Mouse (Mus musculus): ENCODE data around the gene Col26a1. TPM values are rescaled to one million over a fixed set of nuclear protein-coding genes. Genes with fewer than 3 reads are reported as not detected.

Gene Col26a1
- total RNA-seq, 2 experiments from 2014 or later = 2.7 to 3.3 TPM

GRCm38 (mm10) chr5:136704151-136704550 lies 178.9 kb downstream of the Col26a1 start:
- no peak overlapping the region for H3K4me3 ChIP-seq
- DNase-seq (ENCODE audit: low spot score in 2 of 2) = no peak
- no peak overlapping the region for H3K27ac ChIP-seq
- TF ChIP-seq CTCF (conservative IDR thresholded peaks at IDR 0.05) = no peak

GRCm38 (mm10) chr5:136703751-136704150 lies 179.3 kb downstream of the Col26a1 start:
- no peak overlapping the region for H3K4me3 ChIP-seq
- peak in 1 of 2 experiments; percentile 77 for DNase-seq (ENCODE audit: low spot score in 2 of 2)
- TF ChIP-seq CTCF (conservative IDR thresholded peaks at IDR 0.05) = peak; percentile 96
- no peak overlapping the region for H3K27ac ChIP-seq

GRCm38 (mm10) chr5:136702159-136702725 lies 180.8 kb downstream of the Col26a1 start:
- no peak for TF ChIP-seq CTCF (conservative IDR thresholded peaks at IDR 0.05)
- no peak for DNase-seq (ENCODE audit: low spot score in 2 of 2)
- H3K4me3 ChIP-seq = no peak overlapping the region
- H3K27ac ChIP-seq = no peak overlapping the region

GRCm38 (mm10) chr5:136697618-136698017 lies 185.4 kb downstream of the Col26a1 start:
- DNase-seq (ENCODE audit: low spot score in 2 of 2) = no peak
- Histone ChIP-seq H3K4me3 (no peak overlapping the region), H3K27ac (no peak overlapping the region)
- no peak for TF ChIP-seq CTCF (conservative IDR thresholded peaks at IDR 0.05)

DNA sequence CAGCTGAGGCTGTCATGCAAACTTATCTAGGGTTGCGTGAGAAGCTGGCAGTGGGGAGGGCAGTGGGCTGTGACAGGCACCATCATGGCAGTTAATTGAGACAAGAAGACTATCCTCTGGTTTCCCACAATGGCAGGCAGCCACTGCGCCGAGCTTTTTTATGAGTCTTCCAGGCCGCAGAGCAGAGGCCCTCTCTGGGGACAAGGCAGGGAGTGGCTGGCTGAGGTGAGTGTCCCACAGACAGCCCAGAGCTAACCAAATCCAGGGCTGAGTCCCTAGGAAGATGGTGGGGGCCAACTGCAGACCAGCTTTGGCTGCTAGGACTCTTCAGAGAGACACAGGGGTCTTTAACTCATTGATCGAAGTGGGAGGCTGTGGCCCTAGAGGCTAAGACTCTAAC lies 186.5 kb downstream of the Col26a1 start:
- no peak overlapping the region for H3K4me3 ChIP-seq
- no peak for DNase-seq (ENCODE audit: low spot score in 2 of 2)
- no peak overlapping the region for H3K27ac ChIP-seq
- no peak for TF ChIP-seq CTCF (conservative IDR thresholded peaks at IDR 0.05)

- Histone ChIP-seq H3K27ac (no peak overlapping the region), H3K4me3 (no peak overlapping the region)
- DNase-seq (ENCODE audit: low spot score in 2 of 2) = no peak
- no peak for TF ChIP-seq CTCF (conservative IDR thresholded peaks at IDR 0.05)
These were observed 188.0 kb downstream of the Col26a1 start for GRCm38 (mm10) chr5:136694976-136695375.

- no peak for TF ChIP-seq CTCF (conservative IDR thresholded peaks at IDR 0.05)
- H3K4me3 ChIP-seq = no peak overlapping the region
- DNase-seq (ENCODE audit: low spot score in 2 of 2) = no peak
- no peak overlapping the region for H3K27ac ChIP-seq
These were observed 189.6 kb downstream of the Col26a1 start for GRCm38 (mm10) chr5:136693418-136693817.

DNA sequence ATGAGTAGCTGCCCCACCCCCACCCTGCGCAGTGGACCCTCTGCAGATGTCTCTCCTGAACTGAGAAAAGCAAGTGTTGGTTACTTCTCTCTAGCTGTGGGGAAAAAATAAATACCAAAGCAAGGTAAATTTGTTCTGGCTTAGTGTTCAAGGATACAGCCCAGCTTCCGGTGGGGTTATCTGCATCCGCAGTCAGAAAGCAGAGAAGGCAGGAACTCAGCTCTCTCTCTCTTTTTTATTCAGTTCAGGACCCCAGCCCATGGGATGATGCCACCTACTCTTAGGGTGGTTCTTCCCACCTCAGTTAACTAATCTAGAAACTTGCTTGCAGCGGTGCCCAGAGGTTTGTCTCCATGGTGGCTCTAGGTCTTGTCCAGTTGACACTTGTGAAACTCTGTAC lies 190.2 kb downstream of the Col26a1 start, which contains the start of gene Myl10:
Gene Myl10, plus strand, starts transcription at position 363 of the 400 bp plus-strand sequence.
- Histone ChIP-seq H3K4me3 (no peak within 1 kb of the TSS), H3K27ac (no peak within 1 kb of the TSS)
- TF ChIP-seq CTCF (conservative IDR thresholded peaks at IDR 0.05) = no peak
- DNase-seq (ENCODE audit: low spot score in 2 of 2) = no peak

Other genes with a start within 250 kb of the Col26a1 start
- gene Myl10, start 190.1 kb downstream of the Col26a1 start, total RNA-seq (2021) = not detected
- 10 to 100 TPM; 81.0 to 87.2 TPM for gene Ift22, start 24.9 kb upstream of the Col26a1 start, total RNA-seq (2021)
- gene Fis1, start 70.1 kb upstream of the Col26a1 start, total RNA-seq (2021) = 100 to 1,000 TPM; 223 to 239 TPM
- under 1 TPM in 1 of 2 experiments, not detected in 1; 0.18 TPM for gene Cldn15, start 83.4 kb upstream of the Col26a1 start, total RNA-seq (2021)
- gene Plod3, start 103.8 kb upstream of the Col26a1 start, total RNA-seq (2021) = 10 to 100 TPM; 37.9 to 39.7 TPM
- 10 to 100 TPM; 77.1 to 83.3 TPM for gene Znhit1, start 104.8 kb upstream of the Col26a1 start, total RNA-seq (2021)
- 100 to 1,000 TPM; 180 to 212 TPM for gene Vgf, start 143.2 kb upstream of the Col26a1 start, total RNA-seq (2021)
- gene Ap1s1, start 162.9 kb upstream of the Col26a1 start, total RNA-seq (2021) = 100 to 1,000 TPM; 298 to 323 TPM
- gene Serpine1, start 189.1 kb upstream of the Col26a1 start, total RNA-seq (2021) = under 1 TPM; 0.38 to 0.52 TPM
- gene Trim56, start 233.0 kb upstream of the Col26a1 start, total RNA-seq (2021) = 1 to 10 TPM; 5.5 to 5.8 TPM